Mouse (Mus musculus) forebrain, embryonic 14.5 days (tissue): Measurements from ENCODE around the gene Fam183b. TPM values are rescaled to one million over a fixed set of nuclear protein-coding genes. Genes with fewer than 3 reads are reported as not detected.
A peak's percentile ranks its signal among the peaks of the same experiment; 100 is the strongest.
"Not testable (repeated sequence)": the region's sequence is repeated elsewhere in the genome, so short reads cannot be mapped to it uniquely, and the experiment has no call there.

Experiments used
- ATAC-seq: fragments of 200-750 bp; cut with Nextera tagmentation; 2 replicates; pipeline ENCODE4 v1.8.0; 2017; ENCODE audit warnings: mild to moderate bottlenecking, moderate library complexity
- DNase-seq: peaks from one replicate; pipeline ENCODE4 v3.0.0-alpha.2; 2015; ENCODE audit warnings: low spot score
- H3K27ac ChIP-seq: fragments of 300-500 bp; sonication (generic); 2 replicates; pipeline ENCODE4 v1.5.1; 2014; ENCODE audit warnings: low read depth, mild to moderate bottlenecking, control low read depth, low read length, moderate library complexity
- H3K27me3 ChIP-seq: fragments of 300-500 bp; sonication (generic); replicated peaks from 2 replicates; pipeline ENCODE4 v1.6.1; 2014; ENCODE audit warnings: low read length, control low read depth, mixed read lengths; ENCODE audit not compliant: control insufficient read depth, insufficient read depth
- H3K36me3 ChIP-seq: fragments of 300-500 bp; sonication (generic); 2 replicates; pipeline ENCODE4 v1.6.1; 2014; ENCODE audit warnings: low read length, control low read depth; ENCODE audit not compliant: control insufficient read depth, insufficient read depth
- H3K4me1 ChIP-seq: fragments of 300-500 bp; sonication (generic); 2 replicates; pipeline ENCODE4 v1.6.1; 2014; ENCODE audit warnings: antibody characterized with exemption, low read length, control low read depth; ENCODE audit not compliant: control insufficient read depth, insufficient read depth
- H3K4me2 ChIP-seq: fragments of 300-500 bp; sonication (generic); 2 replicates; pipeline ENCODE4 v1.6.1; 2014; ENCODE audit warnings: mild to moderate bottlenecking, control low read depth, low read length
- H3K4me3 ChIP-seq: fragments of 300-500 bp; sonication (generic); 2 replicates; pipeline ENCODE4 v1.5.1; 2014; ENCODE audit warnings: low read depth, low read length, control low read depth
- H3K9ac ChIP-seq: fragments of 300-500 bp; sonication (generic); 2 replicates; pipeline ENCODE4 v1.6.1; 2014; ENCODE audit warnings: mild to moderate bottlenecking, low read length, control low read depth, moderate library complexity
- H3K9me3 ChIP-seq: fragments of 300-500 bp; sonication (generic); replicated peaks from 2 replicates; pipeline ENCODE4 v1.6.1; 2016; ENCODE audit warnings: low read length, control low read depth, mixed read lengths; ENCODE audit not compliant: control insufficient read depth
- WGBS: fragments of 180-500 bp; shearing (Covaris S2); extraction: QIAGEN DNeasy Blood & Tissue Kit; methylation state at CpG from one replicate; pipeline ENCODE4 v1.1.7; 2014; 5-methylcytosine and 5-hydroxymethylcytosine counted together
- polyA plus RNA-seq: library from polyadenylated mRNA; unstranded; fragments of >200 nt; fragmentation: Nextera tagmentation; extraction: Ambion mirVana; gene quantifications from 2 replicates; pipeline ENCODE4 v1.2.1, GENCODE M21; 2014

Gene Fam183b
- polyA plus RNA-seq, 1 experiment from 2014 or later, result 8.2 TPM

GRCm38 (mm10) chr11:58789532-58789931, 12.2 kb downstream of the Fam183b start:
- 25% methylated on average over 3 of the region's 3 CpGs for WGBS
- no peak overlapping the region for H3K27ac ChIP-seq
- no peak overlapping the region for H3K4me2 ChIP-seq

DNA sequence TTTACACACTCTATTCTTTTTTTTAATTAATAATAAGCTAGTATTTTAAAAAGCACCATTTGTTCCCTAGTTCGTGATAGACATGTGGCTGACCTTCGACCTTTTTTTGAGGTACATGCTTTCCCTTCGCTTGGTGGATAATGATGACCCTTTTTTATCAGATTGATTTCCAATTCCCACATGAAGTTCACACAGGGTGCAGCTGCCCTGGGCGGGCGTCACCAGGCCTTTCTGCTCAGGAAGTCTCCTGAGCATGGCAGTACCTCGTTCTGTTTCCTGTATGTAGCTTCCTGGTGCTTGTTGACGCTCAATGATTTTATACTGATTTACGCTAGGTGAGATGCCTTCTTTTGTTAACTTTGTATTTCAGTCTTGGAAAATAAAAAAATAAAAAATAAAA, 13.4 kb downstream of the Fam183b start:
- Histone ChIP-seq H3K36me3 (no peaks in the 10 kb centered on the region), H3K27me3 (no peaks in the 10 kb centered on the region), H3K4me2 (no peak overlapping the region), H3K9me3 (no peaks in the 10 kb centered on the region), H3K27ac (no peak overlapping the region), H3K4me3 (no peak overlapping the region), H3K4me1 (no peaks in the 10 kb centered on the region), H3K9ac (no peak overlapping the region)
- WGBS, result 91% methylated on average over 8 of the region's 8 CpGs
- no peak for DNase-seq
- no peak for ATAC-seq

More at GRCm38 (mm10) chr11:58789532-58789931, 12.2 kb downstream of the Fam183b start:
- no peak overlapping the region for H3K4me3 ChIP-seq
- H3K36me3 ChIP-seq, result no peaks in the 10 kb centered on the region
- H3K27me3 ChIP-seq, result no peaks in the 10 kb centered on the region
- H3K9me3 ChIP-seq, result no peaks in the 10 kb centered on the region
- H3K4me1 ChIP-seq, result no peaks in the 10 kb centered on the region
- ATAC-seq, result no peak
- peak; percentile 49 for DNase-seq
- no peak overlapping the region for H3K9ac ChIP-seq

DNA sequence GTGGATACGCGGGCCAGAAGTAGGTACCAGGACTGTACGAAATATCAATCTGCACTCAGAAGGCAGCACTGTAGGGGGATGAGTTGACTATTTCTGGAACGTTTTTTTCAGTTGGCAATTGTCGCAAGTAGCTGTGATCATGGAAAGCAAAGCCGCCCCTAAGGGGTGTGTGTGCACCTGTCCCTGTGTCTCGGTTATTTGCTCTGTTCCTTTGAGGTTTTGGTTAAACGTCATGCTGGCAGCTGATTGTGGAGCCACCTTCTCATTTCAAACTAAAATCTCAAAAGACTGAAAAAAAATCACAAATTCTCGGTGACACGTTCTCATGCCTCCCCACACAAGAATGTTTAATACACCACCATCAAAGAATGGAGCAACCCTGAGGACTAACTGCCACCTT, 14.1 kb downstream of the Fam183b start:
- Histone ChIP-seq H3K4me1 (no peaks in the 10 kb centered on the region), H3K27me3 (no peaks in the 10 kb centered on the region), H3K4me3 (no peak overlapping the region), H3K4me2 (no peak overlapping the region), H3K36me3 (no peaks in the 10 kb centered on the region), H3K9me3 (no peaks in the 10 kb centered on the region), H3K9ac (no peak overlapping the region), H3K27ac (no peak overlapping the region)
- 88% methylated on average over 10 of the region's 10 CpGs for WGBS
- DNase-seq (no peak), ATAC-seq (no peak)

DNA sequence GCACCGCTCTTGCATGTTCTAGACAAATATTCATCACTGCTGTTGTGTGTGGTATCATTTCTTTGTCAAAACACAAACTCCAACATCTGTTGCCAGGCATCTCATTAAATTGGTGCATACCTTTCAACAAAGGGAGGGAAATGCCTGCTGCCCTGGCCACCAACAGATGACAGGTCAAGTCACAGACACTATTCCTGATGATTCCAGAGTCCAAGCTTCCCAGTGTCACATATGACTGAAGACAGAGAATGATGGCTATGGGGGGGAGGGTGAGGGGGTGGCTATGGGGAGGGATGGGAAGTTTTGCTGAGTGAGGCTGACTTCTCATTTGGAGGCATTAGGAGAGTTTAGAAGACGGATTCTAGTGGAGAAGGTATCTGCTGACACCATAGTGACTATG, 17.6 kb downstream of the Fam183b start:
- Histone ChIP-seq H3K4me3 (no peak overlapping the region), H3K9ac (no peak overlapping the region), H3K9me3 (no peaks in the 10 kb centered on the region), H3K36me3 (no peaks in the 10 kb centered on the region), H3K27me3 (no peaks in the 10 kb centered on the region), H3K4me2 (no peak overlapping the region), H3K27ac (no peak overlapping the region), H3K4me1 (no peaks in the 10 kb centered on the region)
- ATAC-seq (no peak), DNase-seq (no peak)
- 76% methylated on average over 2 of the region's 2 CpGs for WGBS

GRCm38 (mm10) chr11:58782480-58783089, 19.2 kb downstream of the Fam183b start, which contains the start of gene Olfr314:
Olfr314 (plus strand) TSS chr11:58782952.
- 81% methylated on average over 6 of the region's 6 CpGs for WGBS
- DNase-seq, result no peak
- no peak for ATAC-seq
- Histone ChIP-seq H3K27ac (no peak within 1 kb of the TSS), H3K4me1 (no peaks in the 10 kb centered on the region), H3K9ac (no peak within 1 kb of the TSS), H3K27me3 (no peaks in the 10 kb centered on the region), H3K4me2 (no peak within 1 kb of the TSS), H3K9me3 (no peaks in the 10 kb centered on the region), H3K4me3 (no peak within 1 kb of the TSS), H3K36me3 (no peaks in the 10 kb centered on the region)

DNA sequence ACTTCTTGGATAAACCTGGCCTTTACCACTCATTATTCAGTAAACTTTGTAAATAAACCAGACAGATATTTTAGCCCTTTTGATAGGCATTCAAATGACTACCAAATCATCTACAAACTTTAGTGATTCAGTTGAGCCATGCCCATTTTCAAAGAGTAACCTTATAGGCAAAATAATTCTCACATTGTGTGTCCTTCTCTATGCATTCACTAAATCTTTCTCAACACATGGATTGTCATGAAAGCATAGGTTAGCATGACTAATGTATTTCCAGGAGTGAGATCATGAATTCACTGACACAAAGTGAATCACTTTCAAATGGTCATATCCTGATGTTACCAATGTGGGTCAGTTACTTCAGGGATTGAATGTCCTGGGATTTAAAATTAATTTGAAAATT, 28.9 kb downstream of the Fam183b start, which contains the start of gene Olfr315:
Gene Olfr315 (plus strand): TSS at position 301 of the 400 bp plus-strand sequence.
- Histone ChIP-seq H3K4me1 (no peaks in the 10 kb centered on the region), H3K4me3 (no peak within 1 kb of the TSS)

DNA sequence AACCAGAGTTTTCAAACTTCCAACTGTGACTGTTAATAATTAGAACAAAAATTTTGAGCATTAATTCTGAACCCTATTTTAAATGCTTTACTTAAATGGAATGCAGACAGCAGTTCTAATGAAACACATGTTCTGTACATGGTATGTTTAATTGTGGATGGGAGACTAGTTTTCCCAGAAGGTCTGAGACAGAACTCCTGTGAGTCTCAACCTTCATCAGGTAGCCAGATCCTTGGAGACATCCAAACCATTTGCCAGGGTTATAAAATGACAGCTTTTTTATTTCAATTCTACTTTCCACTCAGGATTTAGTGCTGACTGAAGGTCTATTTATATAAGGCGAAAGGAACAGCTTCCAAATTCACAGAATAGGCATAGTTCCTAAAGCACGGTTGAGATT, 49.3 kb downstream of the Fam183b start, which contains the start of gene Olfr316:
Gene Olfr316 (plus strand): TSS at position 301 of the 400 bp plus-strand sequence.
- Histone ChIP-seq H3K27ac (no peak within 1 kb of the TSS), H3K36me3 (no peaks in the 10 kb centered on the region), H3K9me3 (no peaks in the 10 kb centered on the region), H3K4me3 (no peak within 1 kb of the TSS), H3K9ac (no peak within 1 kb of the TSS), H3K4me2 (no peak within 1 kb of the TSS), H3K4me1 (no peaks in the 10 kb centered on the region), H3K27me3 (no peaks in the 10 kb centered on the region)
- DNase-seq (no peak), ATAC-seq (no peak)
- WGBS, result 91% methylated on average over 2 of the region's 2 CpGs

More for the DNA sequence above, 28.9 kb downstream of the Fam183b start, which contains the start of gene Olfr315:
- Histone ChIP-seq H3K36me3 (no peaks in the 10 kb centered on the region), H3K9ac (no peak within 1 kb of the TSS), H3K27me3 (no peaks in the 10 kb centered on the region), H3K27ac (no peak within 1 kb of the TSS), H3K4me2 (no peak within 1 kb of the TSS), H3K9me3 (no peaks in the 10 kb centered on the region)
- no peak for DNase-seq
- no peak for ATAC-seq

DNA sequence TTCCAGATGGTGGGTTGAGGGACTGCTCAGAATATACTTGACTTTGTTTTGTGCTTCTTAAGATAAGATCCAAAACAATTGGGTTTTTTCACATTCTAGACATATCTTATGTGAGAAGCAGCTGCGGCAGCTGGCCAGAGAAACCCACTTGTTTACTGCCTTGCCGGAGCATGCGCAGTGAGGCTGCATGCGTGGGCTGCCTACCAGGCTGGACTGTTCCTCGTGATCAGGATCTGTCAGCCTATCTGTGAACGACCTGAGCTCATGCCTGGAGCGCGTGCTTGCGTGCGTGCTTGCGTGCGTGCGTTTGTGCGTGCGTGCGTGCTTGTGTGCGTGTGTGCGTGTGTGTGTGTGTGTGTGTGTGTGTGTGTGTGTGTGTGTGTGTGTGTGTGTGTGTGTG, 50.7 kb downstream of the Fam183b start:
- not testable (repeated sequence) for DNase-seq

More for the DNA sequence above, 50.7 kb downstream of the Fam183b start:
- not testable (repeated sequence) for H3K4me3 ChIP-seq, ATAC-seq, H3K27ac ChIP-seq, H3K4me2 ChIP-seq, H3K27me3 ChIP-seq, H3K36me3 ChIP-seq, H3K4me1 ChIP-seq, H3K9me3 ChIP-seq, H3K9ac ChIP-seq
- WGBS, result 87% methylated on average over 18 of the region's 18 CpGs
